Mouse (Mus musculus): ENCODE measurements at regions not wholly inside any gene's neighbourhood (a gene's known extent, or its start where the extent isn't known, plus 50 kb on each side); places are given as distances from the start of the nearest gene placed in this dataset.
"Not testable (repeated sequence)": the region's sequence is repeated elsewhere in the genome, so short reads cannot be mapped to it uniquely, and the experiment has no call there.

DNA sequence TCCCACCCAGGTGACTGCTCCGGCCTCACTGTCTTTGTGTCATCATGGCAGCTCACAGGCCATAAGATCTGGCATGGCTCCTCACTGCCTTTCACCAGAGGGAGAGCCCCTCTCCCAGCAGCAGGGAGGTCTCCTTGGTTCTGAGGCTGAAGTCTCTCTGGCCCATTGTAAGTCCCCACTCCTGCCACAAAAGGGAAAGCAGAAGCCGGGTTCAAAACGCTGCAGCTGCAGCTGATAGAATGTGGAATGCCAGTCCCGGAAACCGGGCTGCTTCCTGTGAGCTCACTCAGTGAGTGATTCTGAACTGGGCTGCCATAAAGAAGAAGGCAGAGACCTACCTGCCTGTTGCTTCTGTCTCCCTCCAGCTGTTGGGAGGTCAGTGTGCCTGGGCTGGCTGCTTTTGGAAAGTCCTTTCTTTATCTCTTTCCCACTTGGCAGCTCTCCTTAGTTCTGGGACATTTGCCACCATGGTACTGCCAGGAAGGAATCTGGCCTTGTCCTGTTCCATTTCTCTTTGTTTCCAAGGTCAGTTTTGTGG is 72.9 kb upstream of the Fam181b start:
- TF ChIP-seq CTCF (IDR thresholded peaks at IDR 0.05), result peak; percentile 25; the same call in 1 of the 2 replicates
- not testable (repeated sequence) for TF ChIP-seq POLR2A (IDR thresholded peaks at IDR 0.05; ENCODE audit: insufficient read depth, low read depth, low read length)

All from heart, adult 2 months (tissue).